ENCODE assay signal across 9 mouse cellular contexts in the genomic region with DNA sequence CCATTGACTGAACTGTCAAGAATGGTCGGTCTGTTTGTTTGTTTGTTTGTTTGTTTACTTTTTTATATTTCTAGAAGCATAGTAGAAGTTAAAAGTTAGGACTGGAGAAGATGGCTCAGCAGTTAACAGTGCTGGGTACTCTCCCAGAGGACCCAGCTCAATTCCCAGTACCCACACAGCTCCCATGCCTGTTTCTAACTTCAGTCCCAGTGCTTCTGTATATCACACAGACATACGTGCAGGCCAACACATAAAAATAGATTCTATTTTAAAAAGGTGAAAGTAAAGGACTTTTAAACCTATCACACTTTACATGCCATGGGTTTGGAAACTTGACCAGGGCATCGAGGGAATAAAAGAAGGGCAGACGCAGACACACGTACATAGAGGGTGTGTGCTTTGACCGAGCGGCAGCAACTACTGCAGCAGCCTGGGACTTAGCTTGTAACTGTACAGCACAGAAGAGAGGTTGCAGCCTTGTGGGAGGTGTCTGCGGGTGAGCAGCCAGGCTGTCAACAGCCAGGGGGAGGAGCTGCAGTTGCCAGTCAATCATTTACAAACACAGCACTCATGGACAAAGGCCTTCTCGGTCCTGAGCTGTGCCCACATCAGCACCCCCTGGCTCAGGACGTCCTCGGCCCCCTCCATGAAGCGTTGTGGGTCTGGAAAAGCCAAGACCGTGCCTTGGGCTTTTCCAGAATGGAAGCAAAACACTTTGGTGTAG. TPM values are rescaled to one million over a fixed set of nuclear protein-coding genes. Genes with fewer than 3 reads are reported as not detected.
DNase-seq lines count a peak whose midpoint lies in the region; TF ChIP-seq lines count a peak whose summit lies in the region.
"Had no signal": no experiment of that assay in that cellular context is flagged by ENCODE, and none has a peak within 500 bp of the region (broad histone marks: within the 10 kb centered on the region; RNA-seq: fewer than 3 reads in every experiment).

No protein-coding gene starts in this region.

- H3K27me3 ChIP-seq in heart, adult 2 months (ENCODE audit: control insufficient read depth, insufficient read depth, low read length), result no peaks in the 10 kb centered on the region

- TF ChIP-seq EP300 in heart, adult 2 months (IDR thresholded peaks at IDR 0.05; ENCODE audit: insufficient read depth, low read depth, low read length), result 0 out of 2 replicates have a peak, but pooled peaks have one; percentile 26

- H3K4me1 ChIP-seq in heart, adult 2 months (ENCODE audit: control insufficient read depth, insufficient read depth, low read length), result peaks cover 4% of the 10 kb centered on the region

- H3K79me2 ChIP-seq in heart, adult 2 months (replicated peaks; ENCODE audit: control insufficient read depth, insufficient read depth, low read length), result peaks cover 3% of the 10 kb centered on the region; the same call in 1 of the 2 replicates

- H3K27ac ChIP-seq in heart, adult 2 months, result peak overlapping the region; percentile 68

- no peaks in the 10 kb centered on the region for H3K36me3 ChIP-seq in heart, adult 2 months (ENCODE audit: control insufficient read depth, insufficient read depth, low read length)

- DNase-seq in MN1 (ENCODE audit: low spot score), result peak; percentile 32
- peak; percentile 80 for DNase-seq in brain, embryonic 14.5 days (ENCODE audit: low read depth)
- DNase-seq in heart, adult 2 months, result peak in 1 of 2 experiments; percentile 24
- DNase-seq in kidney, adult 8-10 months, result peak; percentile 87 to 88
- DNase-seq in lung, postnatal 10 days, result peak; percentile 57
- DNase-seq in testis, postnatal 10 days (ENCODE audit: low spot score), result peak; percentile 48
- DNase-seq in urinary bladder, postnatal 25 days (ENCODE audit: low spot score), result no peak
- no peak for DNase-seq in spleen, postnatal 4 days (ENCODE audit: low spot score in 2 of 2)

- intact Hi-C loops in heart, adult 2 months (cut with DNase I), result no loop called here

- H3K4me3 ChIP-seq in heart, adult 2 months, result no peak overlapping the region
- H3K4me3 ChIP-seq: myocyte had no signal

- no peak for TF ChIP-seq CTCF in brain, embryonic 14.5 days (IDR thresholded peaks at IDR 0.05; ENCODE audit: borderline replicate concordance, extremely low read depth, insufficient read depth, insufficient read length)
- no peak for TF ChIP-seq CTCF in heart, adult 2 months (IDR thresholded peaks at IDR 0.05)

- WGBS in heart, adult 2 months, result 32% methylated on average over 13 of the region's 13 CpGs

- TF ChIP-seq POLR2A in brain, embryonic 14.5 days (IDR thresholded peaks at IDR 0.05; ENCODE audit: borderline replicate concordance, extremely low read depth, insufficient read depth, insufficient read length, poor library complexity, severe bottlenecking), result no peak
- TF ChIP-seq POLR2A in heart, adult 2 months (IDR thresholded peaks at IDR 0.05; ENCODE audit: insufficient read depth, low read depth, low read length), result peak; percentile 64

- H3K9ac ChIP-seq in heart, adult 2 months (ENCODE audit: low read depth, low read length), result no peak overlapping the region

RNA-seq across cellular contexts. Expression of a gene that starts 22.5 kb away (rescaled TPM):
- 121 and 180 TPM in 2 replicates for polyA plus RNA-seq in brain, embryonic 14.5 days (2012; rRNA removed)
- 10 to 100 TPM; 11.6 to 13.3 TPM for total RNA-seq in heart, adult 2 months (2021)
- polyA plus RNA-seq in heart, adult 2 months (2012; rRNA removed), result 4.7 and 7.2 TPM in 2 replicates

RNA-seq across cellular contexts. Expression of a gene that starts 33.1 kb away (rescaled TPM):
- polyA plus RNA-seq in brain, embryonic 14.5 days (2012; rRNA removed), result 24.4 and 31.7 TPM in 2 replicates
- total RNA-seq in heart, adult 2 months (2021), result 10 to 100 TPM; 19.9 to 22.7 TPM
- polyA plus RNA-seq in heart, adult 2 months (2012; rRNA removed), result 6.9 and 8.8 TPM in 2 replicates

RNA-seq across cellular contexts. Expression of a gene that starts 59.7 kb away (rescaled TPM):
- polyA plus RNA-seq in brain, embryonic 14.5 days (2012; rRNA removed), result 0.96 and 1.1 TPM in 2 replicates
- under 1 TPM; 0.36 to 0.39 TPM for total RNA-seq in heart, adult 2 months (2021)
- polyA plus RNA-seq in heart, adult 2 months (2012; rRNA removed), result 3.1 and 3.9 TPM in 2 replicates

Comparison
In these comparisons a context has a peak if more than half of its experiments do, and no peak if none do; other contexts are left out.
1. DNase-seq: peak in MN1 (single experiment), brain, embryonic 14.5 days (single experiment), kidney, adult 8-10 months (2 of 2), lung, postnatal 10 days (single experiment) and testis, postnatal 10 days (single experiment); none in urinary bladder, postnatal 25 days (single experiment) and spleen, postnatal 4 days (0 of 2).
2. RNA of a gene that starts 22.5 kb away (polyA plus RNA-seq): 121 to 180 TPM in brain, embryonic 14.5 days; 4.7 to 7.2 TPM in heart, adult 2 months; every median in the first group is over 10 times any median in the second.